Mouse (Mus musculus) small intestine, adult 2 months (tissue): Measurements from ENCODE around the gene Dusp18.

Source experiments
- CTCF ChIP-seq: fragments of 200-500 bp; IDR thresholded peaks from 2 replicates; pipeline ENCODE4 v1.5.1; 2012; ENCODE audit warnings: low read depth, mild to moderate bottlenecking, control low read depth, inconsistent platforms, low read length, moderate library complexity, mixed read lengths; ENCODE audit not compliant: insufficient replicate concordance, insufficient read length; ENCODE audit errors: extremely low read depth
- POLR2A ChIP-seq: fragments of 200-500 bp; IDR thresholded peaks from 2 replicates; pipeline ENCODE4 v1.6.1; 2012; ENCODE audit warnings: low read depth, mild to moderate bottlenecking, control low read depth, inconsistent platforms, low read length, moderate library complexity

DNA sequence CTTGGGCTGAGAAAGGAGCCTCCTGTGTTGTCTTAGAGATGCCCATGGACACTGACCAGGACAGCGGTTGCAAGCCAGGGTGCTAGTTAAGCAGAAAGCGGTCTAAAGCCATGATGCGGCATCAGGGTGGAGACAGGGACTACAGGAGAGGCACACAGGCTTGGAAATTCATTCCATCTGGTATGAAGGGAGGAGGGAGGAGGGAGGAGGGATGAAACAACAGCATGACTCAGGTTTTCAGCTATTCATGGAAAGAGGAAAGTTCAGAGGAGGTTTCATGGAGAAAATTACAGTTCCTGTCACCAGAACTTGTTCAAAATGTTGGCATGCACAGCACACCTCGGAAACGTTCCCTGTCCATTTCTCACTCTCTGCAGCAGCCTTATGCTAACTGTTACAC, 39.2 kb upstream of the Dusp18 start:
- TF ChIP-seq POLR2A (no peak), CTCF (no peak)
